Mouse (Mus musculus) liver, embryonic 14.5 days (tissue): ENCODE data around the gene Myh6. TPM values are rescaled to one million over a fixed set of nuclear protein-coding genes. Genes with fewer than 3 reads are reported as not detected.
"Not testable (repeated sequence)": the region's sequence is repeated elsewhere in the genome, so short reads cannot be mapped to it uniquely, and the experiment has no call there.

Experiments used
- ATAC-seq: fragments of 200-750 bp; cut with Nextera tagmentation; 2 replicates; pipeline ENCODE4 v1.8.0; 2017; ENCODE audit warnings: moderate number of reproducible peaks, mild to moderate bottlenecking, moderate library complexity; ENCODE audit not compliant: insufficient read depth
- DNase-seq, 3 experiments: peaks; one replicate each; pipeline ENCODE4 v3.0.0-alpha.2; 2012 to 2013; ENCODE audit warnings: low read depth in 3 of 3, low spot score in 3 of 3
- H3K27ac ChIP-seq: fragments of 300-500 bp; sonication (generic); 2 replicates; pipeline ENCODE4 v1.5.1; 2014; ENCODE audit warnings: moderate library complexity, mild to moderate bottlenecking, control low read depth, inconsistent platforms
- H3K27me3 ChIP-seq: fragments of 300-500 bp; sonication (generic); 2 replicates; pipeline ENCODE4 v1.6.1; 2014; ENCODE audit warnings: mild to moderate bottlenecking, low read length, moderate library complexity; ENCODE audit not compliant: control insufficient read depth, insufficient read depth
- H3K36me3 ChIP-seq: fragments of 300-500 bp; sonication (generic); replicated peaks from 2 replicates; pipeline ENCODE4 v1.6.1; 2014; ENCODE audit warnings: low read depth; ENCODE audit not compliant: control insufficient read depth, insufficient read depth
- H3K4me1 ChIP-seq, 2 experiments: fragments of 200-500 bp in 1 of 2; fragments of 300-500 bp in 1 of 2; sonication (generic) in 1 of 2; replicated peaks; 2 replicates each; pipeline ENCODE4 v1.6.1; 2012 to 2014; ENCODE audit warnings: antibody characterized with exemption in 1 of 2, inconsistent platforms in 1 of 2, low read length in 1 of 2; ENCODE audit not compliant: control insufficient read depth in 2 of 2, insufficient read depth in 2 of 2
- H3K4me2 ChIP-seq: fragments of 300-500 bp; sonication (generic); 2 replicates; pipeline ENCODE4 v1.6.1; 2014; ENCODE audit warnings: low read depth, mild to moderate bottlenecking, control low read depth, moderate library complexity
- H3K4me3 ChIP-seq, 2 experiments: fragments of 200-500 bp in 1 of 2; fragments of 300-500 bp in 1 of 2; sonication (generic) in 1 of 2; 2 replicates each; pipeline ENCODE4 v1.5.1; 2012 to 2014; ENCODE audit warnings: low read depth in 2 of 2, low read length in 2 of 2, mild to moderate bottlenecking in 2 of 2, control low read depth in 1 of 2, inconsistent platforms in 1 of 2, moderate library complexity in 1 of 2; ENCODE audit not compliant: insufficient read depth in 1 of 2
- H3K9ac ChIP-seq: fragments of 300-500 bp; sonication (generic); replicated peaks from 2 replicates; pipeline ENCODE4 v1.6.1; 2014; ENCODE audit warnings: mild to moderate bottlenecking, control low read depth, moderate library complexity
- H3K9me3 ChIP-seq: fragments of 300-500 bp; sonication (generic); 2 replicates; pipeline ENCODE4 v1.6.1; 2016; ENCODE audit warnings: low read length, mixed read lengths; ENCODE audit not compliant: control insufficient read depth
- CTCF ChIP-seq: IDR thresholded peaks from 2 replicates; pipeline ENCODE4 v1.5.1; 2016; ENCODE audit warnings: antibody characterized with exemption, low read depth, control low read depth
- EP300 ChIP-seq: IDR thresholded peaks from 2 replicates; pipeline ENCODE4 v1.6.1; 2016; ENCODE audit warnings: antibody characterized with exemption, low read depth
- WGBS: fragments of 180-500 bp; shearing (Covaris S2); extraction: QIAGEN DNeasy Blood & Tissue Kit; methylation state at CpG from one replicate; pipeline ENCODE4 v1.1.7; 2014; ENCODE audit not compliant: insufficient replicate concordance; 5-methylcytosine and 5-hydroxymethylcytosine counted together
- polyA plus RNA-seq, 2 experiments: library from polyadenylated mRNA; depleted of rRNA in 1 of 2; stranded (reverse) in 1 of 2; unstranded in 1 of 2; fragments of >200 nt; fragmentation: Nextera tagmentation in 1 of 2; extraction: Ambion mirVana in 1 of 2; gene quantifications; 2 replicates each; pipeline versions ENCODE4 v1.2.1 to v1.2.3; 2012 to 2014

The Myh6 gene
- polyA plus RNA-seq, 2 experiments, result 0.02 TPM; not detected in 1

- Histone ChIP-seq H3K4me1 (no peaks in the 10 kb centered on the region), H3K9ac (no peak overlapping the region), H3K27me3 (no peaks in the 10 kb centered on the region), H3K9me3 (no peaks in the 10 kb centered on the region), H3K4me3 (no peak overlapping the region), H3K27ac (no peak overlapping the region), H3K4me2 (no peak overlapping the region), H3K36me3 (no peaks in the 10 kb centered on the region)
- WGBS, result 63% methylated on average over 8 of the region's 8 CpGs
- TF ChIP-seq EP300, result no peak
- TF ChIP-seq CTCF, result no peak
- ATAC-seq (no peak), DNase-seq (no peak)
Measured at GRCm38 (mm10) chr14:54953664-54954206, 13.0 kb downstream of the Myh6 start.

GRCm38 (mm10) chr14:54951587-54951986 is 15.1 kb downstream of the Myh6 start:
- Histone ChIP-seq H3K4me1 (no peaks in the 10 kb centered on the region), H3K9ac (no peak overlapping the region), H3K9me3 (no peaks in the 10 kb centered on the region), H3K4me2 (no peak overlapping the region), H3K36me3 (no peaks in the 10 kb centered on the region), H3K27ac (no peak overlapping the region), H3K4me3 (no peak overlapping the region), H3K27me3 (no peaks in the 10 kb centered on the region)
- DNase-seq (no peak), ATAC-seq (no peak)
- WGBS, result 69% methylated on average over 6 of the region's 6 CpGs
- TF ChIP-seq EP300 (no peak), CTCF (no peak)

GRCm38 (mm10) chr14:54950493-54950892 is 16.2 kb downstream of the Myh6 start:
- 39% methylated on average over 12 of the region's 12 CpGs for WGBS
- Histone ChIP-seq H3K9me3 (no peaks in the 10 kb centered on the region), H3K27me3 (no peaks in the 10 kb centered on the region), H3K4me3 (no peak overlapping the region), H3K36me3 (no peaks in the 10 kb centered on the region), H3K27ac (no peak overlapping the region), H3K4me2 (no peak overlapping the region), H3K9ac (no peak overlapping the region), H3K4me1 (no peaks in the 10 kb centered on the region)
- DNase-seq (no peak), ATAC-seq (no peak)
- no peak for TF ChIP-seq EP300
- no peak for TF ChIP-seq CTCF

GRCm38 (mm10) chr14:54948781-54949180 is 17.9 kb downstream of the Myh6 start:
- no peak overlapping the region for H3K27ac ChIP-seq
- TF ChIP-seq EP300, result no peak
- TF ChIP-seq CTCF, result no peak
- no peaks in the 10 kb centered on the region for H3K27me3 ChIP-seq
- H3K4me2 ChIP-seq, result no peak overlapping the region
- H3K4me3 ChIP-seq, result no peak overlapping the region
- 54% methylated on average over 9 of the region's 9 CpGs for WGBS
- no peaks in the 10 kb centered on the region for H3K4me1 ChIP-seq
- ATAC-seq, result no peak
- no peak for DNase-seq
- no peaks in the 10 kb centered on the region for H3K36me3 ChIP-seq
- no peak overlapping the region for H3K9ac ChIP-seq
- no peaks in the 10 kb centered on the region for H3K9me3 ChIP-seq

GRCm38 (mm10) chr14:54947008-54947407 is 19.7 kb downstream of the Myh6 start:
- not testable (repeated sequence) for H3K27ac ChIP-seq, H3K36me3 ChIP-seq, H3K9me3 ChIP-seq, H3K4me2 ChIP-seq, H3K9ac ChIP-seq, H3K4me1 ChIP-seq, H3K4me3 ChIP-seq, H3K27me3 ChIP-seq, DNase-seq, ATAC-seq
- WGBS, result 69% methylated on average over 9 of the region's 11 CpGs
